Comparison of ENCODE assay signal across 7 mouse cellular contexts in genomic region chr11:98797306-98797705, GRCm38 (mm10). TPM values are rescaled to one million over a fixed set of nuclear protein-coding genes. Genes with fewer than 3 reads are reported as not detected.
DNase-seq lines count a peak whose midpoint lies in the region; ATAC-seq lines count a peak whose summit lies in the region.

No protein-coding gene starts in this region.

- WGBS in lung, embryonic 15.5 days: 2% methylated on average over 5 of the region's 5 CpGs
- WGBS in embryonic facial prominence, embryonic 14.5 days: 6% methylated on average over 5 of the region's 5 CpGs
- WGBS in hindbrain, embryonic 14.5 days: 18% methylated on average over 5 of the region's 5 CpGs
- WGBS in midbrain, embryonic 12.5 days: 16% methylated on average over 5 of the region's 5 CpGs

- H3K27ac ChIP-seq in lung, embryonic 15.5 days: peak overlapping the region; percentile 100
- H3K27ac ChIP-seq in embryonic facial prominence, embryonic 14.5 days (replicated peaks; ENCODE audit: low read depth, low read length): peak overlapping the region; percentile 36
- 0 out of 2 replicates have a peak overlapping the region, but pooled peaks have one; percentile 99 for H3K27ac ChIP-seq in hindbrain, embryonic 14.5 days
- H3K27ac ChIP-seq in midbrain, embryonic 12.5 days (replicated peaks): peak overlapping the region; percentile 42; the same call in 1 of the 2 replicates

- peaks cover 38% of the 10 kb centered on the region for H3K36me3 ChIP-seq in lung, embryonic 15.5 days
- peaks cover 46% of the 10 kb centered on the region for H3K36me3 ChIP-seq in embryonic facial prominence, embryonic 14.5 days (ENCODE audit: control insufficient read depth, insufficient read depth, low read length)
- peaks cover 38% of the 10 kb centered on the region for H3K36me3 ChIP-seq in hindbrain, embryonic 14.5 days (replicated peaks; ENCODE audit: control insufficient read depth, insufficient read depth)
- peaks cover 34% of the 10 kb centered on the region for H3K36me3 ChIP-seq in midbrain, embryonic 12.5 days

- H3K4me1 ChIP-seq in lung, embryonic 15.5 days: peaks cover 34% of the 10 kb centered on the region
- H3K4me1 ChIP-seq in embryonic facial prominence, embryonic 14.5 days (ENCODE audit: control insufficient read depth, insufficient read depth, low read length): peaks cover 25% of the 10 kb centered on the region
- H3K4me1 ChIP-seq in hindbrain, embryonic 14.5 days (replicated peaks; ENCODE audit: control insufficient read depth, insufficient read depth, low read length): peaks cover 33% of the 10 kb centered on the region
- peaks cover 33% of the 10 kb centered on the region for H3K4me1 ChIP-seq in midbrain, embryonic 12.5 days

- no peak for DNase-seq in lung, postnatal 25 days (ENCODE audit: low spot score)
- DNase-seq in embryonic facial prominence, embryonic 14.5 days (ENCODE audit: low spot score): no peak
- no peak for DNase-seq in hindbrain, embryonic 14.5 days (ENCODE audit: low spot score)
- DNase-seq in ovary, postnatal 10 days (ENCODE audit: low spot score): no peak
- DNase-seq in testis, postnatal 14 days (ENCODE audit: low spot score): no peak

- ATAC-seq in lung, embryonic 15.5 days (ENCODE audit: borderline replicate concordance, extremely low read depth, low FRiP score, low TSS enrichment): no peak
- ATAC-seq in embryonic facial prominence, embryonic 14.5 days (ENCODE audit: low read depth): no peak
- ATAC-seq in hindbrain, embryonic 14.5 days (ENCODE audit: low FRiP score): no peak
- ATAC-seq in midbrain, embryonic 12.5 days (ENCODE audit: low FRiP score, low read depth): no peak

- H3K4me3 ChIP-seq in lung, embryonic 15.5 days: peak overlapping the region; percentile 81
- peak overlapping the region; percentile 99 for H3K4me3 ChIP-seq in embryonic facial prominence, embryonic 14.5 days (ENCODE audit: low read depth, low read length)
- peak overlapping the region; percentile 92 for H3K4me3 ChIP-seq in hindbrain, embryonic 14.5 days (replicated peaks; ENCODE audit: low read length)
- peak overlapping the region; percentile 85 for H3K4me3 ChIP-seq in midbrain, embryonic 12.5 days

- H3K9me3 ChIP-seq in lung, embryonic 15.5 days: no peaks in the 10 kb centered on the region
- no peaks in the 10 kb centered on the region for H3K9me3 ChIP-seq in embryonic facial prominence, embryonic 14.5 days (ENCODE audit: control insufficient read depth, low read length)
- no peaks in the 10 kb centered on the region for H3K9me3 ChIP-seq in hindbrain, embryonic 14.5 days (ENCODE audit: control insufficient read depth, low read length)
- H3K9me3 ChIP-seq in midbrain, embryonic 12.5 days: no peaks in the 10 kb centered on the region

- H3K27me3 ChIP-seq in lung, embryonic 15.5 days: no peaks in the 10 kb centered on the region
- no peaks in the 10 kb centered on the region for H3K27me3 ChIP-seq in embryonic facial prominence, embryonic 14.5 days (replicated peaks; ENCODE audit: control insufficient read depth, insufficient read depth, low read length)
- no peaks in the 10 kb centered on the region for H3K27me3 ChIP-seq in hindbrain, embryonic 14.5 days (ENCODE audit: control insufficient read depth, insufficient read depth, low read length)
- no peaks in the 10 kb centered on the region for H3K27me3 ChIP-seq in midbrain, embryonic 12.5 days

- peak overlapping the region; percentile 97 for H3K9ac ChIP-seq in lung, embryonic 15.5 days
- H3K9ac ChIP-seq in embryonic facial prominence, embryonic 14.5 days (ENCODE audit: low read depth, low read length): peak overlapping the region; percentile 99
- H3K9ac ChIP-seq in hindbrain, embryonic 14.5 days: peak overlapping the region; percentile 97
- peak overlapping the region; percentile 99 for H3K9ac ChIP-seq in midbrain, embryonic 12.5 days (replicated peaks)

- peak overlapping the region; percentile 84 for H3K4me2 ChIP-seq in lung, embryonic 15.5 days
- peak overlapping the region; percentile 88 for H3K4me2 ChIP-seq in embryonic facial prominence, embryonic 14.5 days (ENCODE audit: low read depth, low read length)
- H3K4me2 ChIP-seq in hindbrain, embryonic 14.5 days (replicated peaks): peak overlapping the region; percentile 93
- H3K4me2 ChIP-seq in midbrain, embryonic 12.5 days (replicated peaks): peak overlapping the region; percentile 99

RNA-seq across cellular contexts. Expression of gene Msl1, which starts 2.0 kb away (rescaled TPM):
- 21.1 and 21.2 TPM in 2 replicates for polyA plus RNA-seq in lung, embryonic 15.5 days (2015; fragmentation: Nextera tagmentation; extraction: Ambion mirVana)
- 18.1 and 18.5 TPM in 2 replicates for polyA plus RNA-seq in embryonic facial prominence, embryonic 14.5 days (2014; fragmentation: Nextera tagmentation; extraction: Ambion mirVana)
- 23.6 and 24.1 TPM in 2 replicates for polyA plus RNA-seq in hindbrain, embryonic 14.5 days (2014; fragmentation: Nextera tagmentation; extraction: Ambion mirVana)
- polyA plus RNA-seq in midbrain, embryonic 12.5 days (2016; fragmentation: Nextera tagmentation; extraction: Ambion mirVana): 38.6 and 42.4 TPM in 2 replicates

RNA-seq across cellular contexts. Expression of gene Casc3, which starts 7.4 kb away (rescaled TPM):
- 35.7 and 37.9 TPM in 2 replicates for polyA plus RNA-seq in lung, embryonic 15.5 days (2015; fragmentation: Nextera tagmentation; extraction: Ambion mirVana)
- 32.2 and 34.0 TPM in 2 replicates for polyA plus RNA-seq in embryonic facial prominence, embryonic 14.5 days (2014; fragmentation: Nextera tagmentation; extraction: Ambion mirVana)
- 49.3 and 57.4 TPM in 2 replicates for polyA plus RNA-seq in hindbrain, embryonic 14.5 days (2014; fragmentation: Nextera tagmentation; extraction: Ambion mirVana)
- 65.5 and 74.2 TPM in 2 replicates for polyA plus RNA-seq in midbrain, embryonic 12.5 days (2016; fragmentation: Nextera tagmentation; extraction: Ambion mirVana)

RNA-seq across cellular contexts. Expression of gene Nr1d1, which starts 22.2 kb away (rescaled TPM):
- 1.0 and 1.5 TPM in 2 replicates for polyA plus RNA-seq in lung, embryonic 15.5 days (2015; fragmentation: Nextera tagmentation; extraction: Ambion mirVana)
- polyA plus RNA-seq in embryonic facial prominence, embryonic 14.5 days (2014; fragmentation: Nextera tagmentation; extraction: Ambion mirVana): 1.1 and 1.9 TPM in 2 replicates
- 3.4 and 4.1 TPM in 2 replicates for polyA plus RNA-seq in hindbrain, embryonic 14.5 days (2014; fragmentation: Nextera tagmentation; extraction: Ambion mirVana)
- polyA plus RNA-seq in midbrain, embryonic 12.5 days (2016; fragmentation: Nextera tagmentation; extraction: Ambion mirVana): 1.2 and 1.5 TPM in 2 replicates

RNA-seq across cellular contexts. Expression of gene Rapgefl1, which starts 39.3 kb away (rescaled TPM):
- polyA plus RNA-seq in lung, embryonic 15.5 days (2015; fragmentation: Nextera tagmentation; extraction: Ambion mirVana): 0.86 and 1.4 TPM in 2 replicates
- polyA plus RNA-seq in embryonic facial prominence, embryonic 14.5 days (2014; fragmentation: Nextera tagmentation; extraction: Ambion mirVana): 5.7 and 6.3 TPM in 2 replicates
- polyA plus RNA-seq in hindbrain, embryonic 14.5 days (2014; fragmentation: Nextera tagmentation; extraction: Ambion mirVana): 12.0 and 12.9 TPM in 2 replicates
- 3.0 and 3.1 TPM in 2 replicates for polyA plus RNA-seq in midbrain, embryonic 12.5 days (2016; fragmentation: Nextera tagmentation; extraction: Ambion mirVana)

RNA-seq across cellular contexts. Expression of gene Thra, which starts 56.9 kb away (rescaled TPM):
- polyA plus RNA-seq in lung, embryonic 15.5 days (2015; fragmentation: Nextera tagmentation; extraction: Ambion mirVana): 35.6 and 35.8 TPM in 2 replicates
- polyA plus RNA-seq in embryonic facial prominence, embryonic 14.5 days (2014; fragmentation: Nextera tagmentation; extraction: Ambion mirVana): 57.7 and 62.2 TPM in 2 replicates
- polyA plus RNA-seq in hindbrain, embryonic 14.5 days (2014; fragmentation: Nextera tagmentation; extraction: Ambion mirVana): 165 and 181 TPM in 2 replicates
- polyA plus RNA-seq in midbrain, embryonic 12.5 days (2016; fragmentation: Nextera tagmentation; extraction: Ambion mirVana): 45.3 and 47.6 TPM in 2 replicates

Comparison
In these comparisons a context has a peak if more than half of its experiments do, and no peak if none do; other contexts are left out.
1. H3K27ac ChIP-seq: peak in every context shown above with its lines; median percentile 100 in lung, embryonic 15.5 days; 99 in hindbrain, embryonic 14.5 days; 42 in midbrain, embryonic 12.5 days; 36 in embryonic facial prominence, embryonic 14.5 days.